Mouse (Mus musculus) myocyte (in vitro differentiated cells): ENCODE measurements around the gene Elfn1.

ENCODE experiments used
- E2F4 ChIP-seq: IDR thresholded peaks from one replicate; pipeline ENCODE4 v1.6.1; 2011; ENCODE audit warnings: mild to moderate bottlenecking, control low read depth, moderate library complexity; ENCODE audit not compliant: insufficient read depth
- MAX ChIP-seq: IDR thresholded peaks from one replicate; pipeline ENCODE4 v1.6.1; 2011; ENCODE audit warnings: low read depth, mild to moderate bottlenecking, control low read depth
- POLR2A ChIP-seq: IDR thresholded peaks from one replicate; pipeline ENCODE4 v1.6.1; 2011; ENCODE audit warnings: low read depth, mild to moderate bottlenecking, control low read depth, moderate library complexity; ENCODE audit not compliant: insufficient read length
- POLR2AphosphoS2 ChIP-seq: IDR thresholded peaks from one replicate; pipeline ENCODE4 v1.6.1; 2011; ENCODE audit warnings: low read depth, control low read depth; ENCODE audit not compliant: insufficient read length
- REST ChIP-seq: IDR thresholded peaks from one replicate; pipeline ENCODE4 v1.6.1; 2011; ENCODE audit warnings: mild to moderate bottlenecking, control low read depth, moderate library complexity; ENCODE audit not compliant: insufficient read depth, insufficient read length
- TCF12 ChIP-seq: IDR thresholded peaks from one replicate; pipeline ENCODE4 v1.6.1; 2011; ENCODE audit warnings: mild to moderate bottlenecking, control low read depth; ENCODE audit not compliant: poor library complexity, insufficient read depth, severe bottlenecking
- USF1 ChIP-seq: IDR thresholded peaks from one replicate; pipeline ENCODE4 v1.6.1; 2011; ENCODE audit warnings: low read depth, mild to moderate bottlenecking, control low read depth, moderate library complexity

DNA sequence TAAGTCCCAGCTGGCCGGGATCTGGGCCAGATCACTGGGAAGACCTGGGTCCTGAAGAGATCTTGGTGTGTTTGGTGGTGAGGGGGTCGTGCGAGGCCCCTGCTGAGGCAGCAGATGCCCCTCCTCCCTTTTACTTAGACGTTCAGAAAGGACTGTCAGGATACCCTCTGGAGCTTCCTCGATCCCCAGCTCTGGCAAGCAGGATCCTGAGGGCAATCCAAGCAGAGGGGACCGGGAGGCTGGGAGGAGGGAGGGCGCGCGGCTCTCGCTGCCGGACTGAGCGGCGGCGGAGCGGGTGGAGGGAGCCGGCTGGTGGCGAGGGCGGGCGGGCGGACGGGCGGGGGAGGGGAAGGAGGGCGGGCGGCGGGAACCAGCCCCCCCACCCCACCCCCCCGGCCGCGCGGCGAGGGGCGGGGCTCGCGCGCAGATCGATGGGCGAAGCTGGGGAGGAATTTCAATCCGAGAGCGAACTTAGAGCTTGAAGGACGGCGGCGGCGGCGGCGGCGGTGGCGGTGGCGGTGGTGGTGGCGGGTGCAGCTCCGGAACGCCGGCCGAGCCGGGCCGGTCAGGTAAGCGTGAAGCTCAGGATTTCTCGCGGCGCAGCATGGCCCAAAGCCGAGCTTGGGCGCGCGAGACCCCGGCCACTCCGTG, 4.5 kb downstream of the Elfn1 start:
- no peak for TF ChIP-seq POLR2A
- TF ChIP-seq USF1: no peak
- TF ChIP-seq REST: no peak
- TF ChIP-seq TCF12: no peak
- TF ChIP-seq POLR2AphosphoS2: no peak
- TF ChIP-seq E2F4: no peak
- TF ChIP-seq MAX: no peak
